Mouse (Mus musculus): Measurements from ENCODE around the gene Ifnz. TPM values are rescaled to one million over a fixed set of nuclear protein-coding genes. Genes with fewer than 3 reads are reported as not detected.
"Not testable (repeated sequence)": the region's sequence is repeated elsewhere in the genome, so short reads cannot be mapped to it uniquely, and the experiment has no call there.

The Ifnz gene
- total RNA-seq (2021), result under 1 TPM in 1 of 2 experiments, not detected in 1; 0.23 TPM

DNA sequence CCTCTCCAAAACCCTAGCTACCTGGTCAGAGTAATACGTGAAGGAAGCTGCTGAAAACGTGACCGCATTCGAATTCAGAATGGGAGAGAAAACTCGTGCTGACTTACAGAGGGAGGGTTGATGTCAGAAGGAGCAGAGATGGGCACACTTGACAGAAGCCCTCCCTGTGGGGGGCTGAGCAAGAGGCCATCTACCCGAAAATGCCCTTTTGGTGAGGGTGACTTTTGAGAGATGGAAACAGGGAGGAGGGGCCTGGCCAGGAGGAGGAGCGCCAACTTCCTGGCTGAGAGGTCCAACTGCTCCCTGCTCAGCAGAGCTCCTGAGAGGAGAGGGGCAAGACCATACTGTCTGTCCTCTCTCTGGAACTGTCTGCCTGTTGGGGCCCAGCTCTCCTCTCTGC is at the start of gene Ifnz:
Ifnz (plus strand) TSS at position 301 of the 400 bp plus-strand sequence.
- DNase-seq, result not testable (repeated sequence)

DNA sequence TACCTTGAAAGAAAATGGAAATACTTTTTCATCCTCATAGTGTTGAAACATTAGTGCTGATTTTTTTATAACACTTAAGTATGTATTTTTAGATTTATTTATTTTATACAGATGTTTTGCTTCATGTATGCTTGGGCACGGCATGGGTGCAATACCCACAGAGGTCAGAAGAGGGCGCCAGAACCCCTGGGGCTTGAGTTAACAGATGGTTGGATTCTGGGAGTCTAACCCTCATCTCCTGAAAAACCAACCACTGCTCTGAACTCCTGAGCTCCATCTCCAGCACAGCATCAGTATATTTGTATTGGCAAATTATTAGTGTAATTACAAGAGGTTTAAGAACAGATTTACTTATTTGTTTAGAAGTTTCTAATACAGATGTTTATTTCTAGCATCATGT is 43.5 kb upstream of the Ifnz start:
- peak; percentile 84 for DNase-seq

DNA sequence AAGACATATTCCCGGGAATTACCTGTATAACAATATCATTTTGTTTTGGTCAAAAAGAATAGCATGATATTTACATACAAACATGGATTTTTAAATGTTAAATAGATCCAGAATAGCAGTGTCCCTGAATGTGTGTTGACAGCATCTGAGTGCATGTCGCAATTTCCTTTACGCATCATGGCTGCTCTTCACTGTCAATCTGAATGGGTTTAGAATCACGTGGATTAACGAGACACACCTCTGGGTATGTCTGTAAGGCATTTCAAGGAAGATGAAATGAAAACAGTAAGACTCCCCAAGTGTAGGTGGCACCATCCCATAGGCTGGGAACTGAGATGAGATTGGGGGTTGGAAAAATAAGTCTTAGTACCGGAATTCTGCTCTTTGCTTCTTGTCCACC is 42.9 kb upstream of the Ifnz start:
- DNase-seq, result no peak

DNA sequence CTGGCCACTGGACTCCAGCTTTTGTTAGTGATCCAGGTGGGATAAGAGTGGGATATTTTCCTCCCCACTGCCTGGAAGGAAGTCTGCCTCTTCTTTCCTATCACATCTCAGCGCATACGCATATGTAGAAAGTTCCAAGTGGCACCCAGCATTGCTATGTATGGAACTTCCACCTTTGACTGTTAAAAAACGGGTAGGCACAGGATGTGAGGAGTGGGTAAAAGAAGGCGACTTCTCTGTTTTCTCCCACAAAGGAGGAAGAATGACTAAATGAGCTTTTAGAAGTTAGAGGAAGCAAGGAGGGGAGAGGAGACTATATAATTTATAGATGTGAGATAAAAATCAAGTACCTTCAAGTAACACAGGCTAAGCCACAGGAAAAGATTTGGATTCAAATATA is 40.5 kb upstream of the Ifnz start:
- no peak for DNase-seq

DNA sequence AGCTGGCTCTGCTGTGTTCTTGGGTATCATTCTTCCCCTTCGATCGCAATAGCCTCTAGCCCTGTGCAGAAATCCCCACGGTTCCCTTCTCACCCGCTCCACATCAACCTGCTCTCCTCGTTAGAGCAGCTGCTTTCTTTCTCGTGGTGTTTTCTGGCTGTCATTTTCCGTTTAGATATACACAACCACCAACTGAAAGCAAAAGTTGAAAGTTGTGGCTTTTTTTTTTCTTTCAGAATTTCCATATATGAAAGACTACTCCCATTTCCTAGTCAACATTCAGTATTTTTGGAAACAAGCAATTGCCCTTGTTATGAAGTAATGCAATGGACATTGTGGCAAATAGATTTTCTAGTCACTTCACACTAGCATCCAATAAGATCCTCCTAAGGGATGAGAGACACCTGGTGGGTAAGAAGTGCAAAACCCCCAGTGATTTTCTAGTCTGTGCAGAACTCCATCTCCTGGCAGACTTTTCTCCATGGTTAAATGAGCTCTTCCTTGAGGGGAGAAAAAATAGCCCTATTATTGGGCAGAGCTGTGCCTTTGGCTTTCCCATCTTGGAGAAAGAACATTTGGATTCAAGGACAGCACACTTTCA is 39.1 kb upstream of the Ifnz start:
- no peak for DNase-seq

DNA sequence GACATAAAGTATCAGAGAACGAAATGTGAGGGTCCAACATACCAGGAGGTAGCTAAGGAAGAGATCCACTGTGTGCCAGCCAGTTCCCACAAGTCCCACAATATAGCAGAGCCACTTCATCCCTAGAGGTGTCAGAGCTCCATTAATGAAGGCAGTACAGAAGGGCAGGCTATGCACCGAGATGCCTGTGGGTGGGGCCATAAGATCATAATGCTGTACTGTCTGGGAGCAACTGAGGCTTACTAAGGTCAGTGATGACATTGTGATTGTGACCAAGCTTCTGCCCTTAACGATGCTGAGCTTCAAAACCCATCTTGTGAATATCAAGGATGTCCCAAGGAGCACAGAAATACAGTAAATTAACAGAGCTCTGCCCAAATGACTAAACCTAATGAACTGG is 37.7 kb upstream of the Ifnz start:
- DNase-seq, result no peak

DNA sequence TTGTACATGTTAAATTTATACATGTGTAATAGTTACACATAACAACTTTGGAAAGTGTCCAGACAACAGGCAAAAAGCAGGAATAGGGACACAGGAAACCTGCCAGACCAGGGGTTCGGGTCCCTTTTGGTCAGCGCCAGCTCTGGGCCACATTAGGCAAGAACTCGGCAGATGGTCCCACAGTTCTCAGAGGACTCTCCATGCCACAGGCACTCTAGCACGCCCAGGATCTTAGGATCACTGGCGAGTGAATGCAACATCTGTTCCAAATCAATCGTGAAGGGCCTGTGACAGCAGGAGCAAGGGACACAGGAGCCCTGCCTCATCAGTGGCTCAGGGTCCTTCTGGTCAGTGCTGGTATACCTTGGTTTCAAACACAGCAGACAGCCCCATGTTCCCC is 32.0 kb upstream of the Ifnz start:
- DNase-seq, result no peak

DNA sequence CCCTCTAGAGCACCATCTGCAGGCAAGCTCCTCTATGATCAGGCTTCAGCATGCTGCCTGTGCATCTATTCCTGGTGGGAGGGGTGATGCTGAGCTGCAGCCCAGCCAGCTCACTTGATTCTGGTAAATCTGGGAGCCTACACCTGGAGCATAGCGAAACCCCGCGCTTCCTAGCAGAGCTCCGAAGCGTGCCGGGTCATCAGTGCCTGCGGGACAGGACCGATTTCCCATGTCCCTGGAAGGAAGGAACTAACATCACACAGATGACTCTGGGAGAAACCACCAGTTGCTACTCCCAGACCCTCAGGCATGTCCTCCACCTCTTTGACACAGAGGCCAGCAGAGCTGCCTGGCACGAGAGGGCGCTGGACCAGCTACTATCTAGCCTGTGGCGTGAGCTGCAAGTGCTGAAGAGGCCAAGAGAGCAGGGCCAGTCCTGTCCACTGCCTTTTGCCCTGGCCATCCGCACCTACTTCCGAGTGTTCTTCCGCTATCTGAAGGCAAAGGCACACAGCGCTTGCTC is 27.1 kb upstream of the Ifnz start, which contains the start of gene Gm13271:
Gm13271 (plus strand) TSS at position 51 of the 523 bp plus-strand sequence.
- peak; percentile 75 for DNase-seq

DNA sequence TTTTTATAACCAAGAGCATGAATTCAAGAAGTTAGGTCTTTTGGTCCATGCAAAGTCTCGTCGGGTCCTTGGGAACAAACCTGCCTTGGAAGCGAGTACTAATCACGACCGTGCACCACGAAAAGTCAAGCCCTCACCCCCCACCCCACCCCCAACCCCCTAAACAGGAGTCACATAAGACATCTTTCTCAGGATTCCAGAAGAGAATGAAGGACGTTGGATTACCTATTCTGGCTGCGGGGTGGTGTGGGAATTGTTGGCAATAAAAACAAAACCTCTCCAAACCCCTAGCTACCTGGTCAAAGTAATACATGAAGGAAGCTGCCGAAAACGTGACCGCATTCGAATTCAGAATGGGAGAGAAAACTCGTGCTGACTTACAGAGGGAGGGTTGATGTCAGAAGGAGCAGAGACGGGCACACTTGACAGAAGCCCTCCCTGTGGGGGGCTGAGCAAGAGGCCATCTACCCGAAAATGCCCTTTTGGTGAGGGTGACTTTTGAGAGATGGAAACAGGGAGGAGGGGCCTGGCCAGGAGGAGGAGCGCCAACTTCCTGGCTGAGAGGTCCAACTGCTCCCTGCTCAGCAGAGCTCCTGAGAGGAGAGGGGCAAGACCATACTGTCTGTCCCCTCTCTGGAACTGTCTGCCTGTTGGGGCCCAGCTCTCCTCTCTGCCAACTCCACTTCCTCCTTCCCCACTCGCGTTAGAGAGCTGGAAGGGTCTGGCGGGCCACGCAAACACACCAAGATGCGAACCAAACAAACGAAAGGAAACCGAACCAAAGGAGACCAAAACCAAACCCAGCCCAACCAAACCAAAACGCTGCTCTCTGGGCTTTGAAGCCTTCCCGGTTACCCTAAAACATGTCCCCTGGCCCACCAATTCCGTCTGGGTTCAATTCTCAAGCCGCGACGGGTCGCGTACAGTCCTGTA is 25.1 kb upstream of the Ifnz start:
- DNase-seq, result peak; percentile 21

DNA sequence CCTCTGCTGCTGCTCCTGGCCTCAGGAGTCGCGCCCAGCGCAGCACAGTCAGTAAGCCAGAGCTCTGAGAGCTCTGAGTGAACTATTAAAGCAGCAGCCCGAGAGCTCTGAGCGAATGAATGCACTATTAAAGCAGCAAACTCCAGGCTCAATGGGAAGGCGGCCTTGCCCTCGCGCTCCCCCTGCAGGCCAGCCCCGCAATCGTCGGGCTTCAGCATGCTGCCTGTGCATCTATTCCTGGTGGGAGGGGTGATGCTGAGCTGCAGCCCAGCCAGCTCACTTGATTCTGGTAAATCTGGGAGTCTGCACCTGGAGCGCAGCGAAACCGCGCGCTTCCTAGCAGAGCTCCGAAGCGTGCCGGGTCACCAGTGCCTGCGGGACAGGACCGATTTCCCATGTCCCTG is 24.3 kb upstream of the Ifnz start:
- DNase-seq, result peak; percentile 91

DNA sequence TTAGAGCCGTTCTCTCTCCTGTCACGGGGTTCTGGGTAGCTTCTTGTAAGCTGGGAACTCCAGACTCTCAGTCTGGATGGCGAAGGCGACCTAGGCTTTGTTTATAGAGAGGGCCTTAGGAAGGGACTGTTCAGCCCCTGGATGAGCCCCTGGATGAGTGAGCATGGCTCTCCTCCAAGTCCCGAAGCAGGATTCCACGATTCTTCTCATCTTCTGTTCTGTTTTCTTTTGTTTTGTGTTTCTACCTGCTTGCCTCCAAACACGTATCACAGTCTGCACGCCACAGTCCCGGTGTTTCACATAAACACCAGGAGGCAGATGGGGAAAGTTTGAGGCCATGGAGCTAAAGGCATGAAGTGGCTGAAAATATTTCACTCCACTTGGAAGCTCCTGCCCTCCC is 23.2 kb upstream of the Ifnz start:
- DNase-seq, result not testable (repeated sequence)

DNA sequence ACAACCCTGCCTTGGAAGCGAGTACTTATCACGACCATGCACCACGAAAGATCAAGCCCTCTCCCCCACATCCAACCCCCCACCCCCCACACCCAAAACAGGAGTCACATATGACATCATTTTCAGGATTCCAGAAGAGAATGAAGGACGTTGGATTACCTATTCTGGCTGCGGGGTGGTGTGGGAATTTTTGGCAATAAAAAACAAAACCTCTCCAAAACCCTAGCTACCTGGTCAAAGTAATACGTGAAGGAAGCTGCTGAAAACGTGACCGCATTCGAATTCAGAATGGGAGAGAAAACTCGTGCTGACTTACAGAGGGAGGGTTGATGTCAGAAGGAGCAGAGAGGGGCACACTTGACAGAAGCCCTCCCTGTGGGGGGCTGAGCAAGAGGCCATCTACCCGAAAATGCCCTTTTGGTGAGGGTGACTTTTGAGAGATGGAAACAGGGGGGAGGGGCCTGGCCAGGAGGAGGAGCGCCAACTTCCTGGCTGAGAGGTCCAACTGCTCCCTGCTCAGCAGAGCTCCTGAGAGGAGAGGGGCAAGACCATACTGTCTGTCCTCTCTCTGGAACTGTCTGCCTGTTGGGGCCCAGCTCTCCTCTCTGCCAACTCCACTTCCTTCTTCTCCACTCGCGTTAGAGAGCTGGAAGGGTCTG is 22.2 kb upstream of the Ifnz start, which contains the start of gene Gm13283:
Gm13283 (plus strand) TSS at position 510 of the 659 bp plus-strand sequence.
- peak; percentile 45 for DNase-seq

DNA sequence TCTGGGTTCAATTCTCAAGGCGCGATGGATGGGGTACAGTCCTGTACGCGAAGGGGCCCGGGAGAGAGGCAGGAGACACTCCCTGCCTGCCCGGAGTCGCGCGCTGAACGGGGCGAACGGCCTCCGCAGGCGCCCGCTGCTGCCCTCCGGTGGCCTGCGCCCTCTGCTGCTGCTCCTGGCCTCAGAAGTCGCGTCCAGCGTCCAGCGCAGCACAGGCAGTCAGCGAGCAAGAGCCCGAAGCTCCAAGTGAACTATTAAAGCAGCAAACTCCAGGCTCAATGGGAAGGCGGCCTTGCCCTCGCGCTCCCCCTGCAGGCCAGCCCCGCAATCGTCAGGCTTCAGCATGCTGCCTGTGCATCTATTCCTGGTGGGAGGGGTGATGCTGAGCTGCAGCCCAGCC is 21.5 kb upstream of the Ifnz start:
- DNase-seq, result peak; percentile 80

DNA sequence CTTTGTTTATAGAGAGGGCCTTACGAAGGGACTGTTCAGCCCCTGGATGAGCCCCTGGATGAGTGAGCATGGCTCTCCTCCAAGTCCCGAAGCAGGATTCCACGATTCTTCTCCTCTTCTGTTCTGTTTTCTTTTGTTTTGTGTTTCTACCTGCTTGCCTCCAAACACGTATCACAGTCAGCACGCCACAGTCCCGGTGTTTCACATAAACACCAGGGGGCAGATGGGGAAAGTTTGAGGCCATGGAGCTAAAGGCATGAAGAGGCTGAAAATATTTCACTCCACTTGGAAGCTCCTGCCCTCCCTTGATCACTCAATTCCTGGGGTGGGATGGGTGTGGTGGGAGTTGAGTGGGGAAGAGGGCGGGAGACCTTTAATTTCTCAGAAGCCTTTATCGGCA is 20.2 kb upstream of the Ifnz start:
- peak; percentile 79 for DNase-seq

DNA sequence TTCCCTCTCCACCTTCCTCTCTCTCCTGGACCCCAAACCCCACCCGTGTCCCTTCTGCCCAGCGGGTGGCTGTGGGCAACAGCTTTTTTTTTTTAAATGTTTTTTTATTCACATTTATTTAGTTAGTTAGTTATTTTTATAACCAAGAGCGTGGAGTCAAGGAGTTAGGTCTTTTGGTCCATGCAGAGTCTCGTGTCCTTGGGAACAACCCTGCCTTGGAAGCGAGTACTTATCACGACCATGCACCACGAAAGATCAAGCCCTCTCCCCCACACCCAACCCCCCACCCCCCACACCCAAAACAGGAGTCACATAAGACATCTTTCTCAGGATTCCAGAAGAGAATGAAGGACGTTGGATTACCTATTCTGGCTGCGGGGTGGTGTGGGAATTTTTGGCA is 19.6 kb upstream of the Ifnz start:
- DNase-seq, result peak; percentile 21

DNA sequence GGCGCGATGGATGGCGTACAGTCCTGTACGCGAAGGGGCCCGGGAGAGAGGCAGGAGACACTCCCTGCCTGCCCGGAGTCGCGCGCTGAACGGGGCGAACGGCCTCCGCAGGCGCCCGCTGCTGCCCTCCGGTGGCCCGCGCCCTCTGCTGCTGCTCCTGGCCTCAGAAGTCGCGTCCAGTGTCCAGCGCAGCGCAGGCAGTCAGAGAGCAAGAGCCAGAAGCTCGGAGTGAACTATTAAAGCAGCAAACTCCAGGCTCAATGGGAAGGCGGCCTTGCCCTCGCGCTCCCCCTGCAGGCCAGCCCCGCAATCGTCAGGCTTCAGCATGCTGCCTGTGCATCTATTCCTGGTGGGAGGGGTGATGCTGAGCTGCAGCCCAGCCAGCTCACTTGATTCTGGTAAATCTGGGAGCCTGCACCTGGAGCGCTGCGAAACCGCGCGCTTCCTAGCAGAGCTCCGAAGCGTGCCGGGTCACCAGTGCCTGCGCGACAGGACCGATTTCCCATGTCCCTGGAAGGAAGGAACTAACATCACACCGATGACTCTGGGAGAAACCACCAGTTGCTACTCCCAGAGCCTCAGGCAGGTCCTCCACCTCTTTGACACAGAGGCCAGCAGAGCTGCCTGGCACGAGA is 18.4 kb upstream of the Ifnz start:
- peak; percentile 64 for DNase-seq

DNA sequence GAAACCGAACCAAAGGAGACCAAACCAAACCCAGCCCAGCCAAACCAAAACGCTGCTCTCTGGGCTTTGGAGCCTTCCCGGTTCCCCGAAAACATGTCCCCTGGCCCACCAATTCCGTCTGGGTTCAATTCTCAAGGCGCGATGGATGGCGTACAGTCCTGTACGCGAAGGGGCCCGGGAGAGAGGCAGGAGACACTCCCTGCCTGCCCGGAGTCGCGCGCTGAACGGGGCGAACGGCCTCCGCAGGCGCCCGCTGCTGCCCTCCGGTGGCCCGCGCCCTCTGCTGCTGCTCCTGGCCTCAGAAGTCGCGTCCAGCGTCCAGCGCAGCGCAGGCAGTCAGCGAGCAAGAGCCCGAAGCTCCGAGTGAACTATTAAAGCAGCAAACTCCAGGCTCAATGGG is 8.4 kb upstream of the Ifnz start, which contains the start of gene Gm13290:
Gm13290 (plus strand) TSS at position 301 of the 400 bp plus-strand sequence.
- not testable (repeated sequence) for DNase-seq

DNA sequence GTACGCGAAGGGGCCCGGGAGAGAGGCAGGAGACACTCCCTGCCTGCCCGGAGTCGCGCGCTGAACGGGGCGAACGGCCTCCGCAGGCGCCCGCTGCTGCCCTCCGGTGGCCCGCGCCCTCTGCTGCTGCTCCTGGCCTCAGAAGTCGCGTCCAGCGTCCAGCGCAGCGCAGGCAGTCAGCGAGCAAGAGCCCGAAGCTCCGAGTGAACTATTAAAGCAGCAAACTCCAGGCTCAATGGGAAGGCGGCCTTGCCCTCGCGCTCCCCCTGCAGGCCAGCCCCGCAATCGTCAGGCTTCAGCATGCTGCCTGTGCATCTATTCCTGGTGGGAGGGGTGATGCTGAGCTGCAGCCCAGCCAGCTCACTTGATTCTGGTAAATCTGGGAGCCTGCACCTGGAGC is 5.3 kb upstream of the Ifnz start, which contains the start of gene Gm13289:
Gm13289 (plus strand) TSS at position 301 of the 400 bp plus-strand sequence.
- DNase-seq, result not testable (repeated sequence)

DNA sequence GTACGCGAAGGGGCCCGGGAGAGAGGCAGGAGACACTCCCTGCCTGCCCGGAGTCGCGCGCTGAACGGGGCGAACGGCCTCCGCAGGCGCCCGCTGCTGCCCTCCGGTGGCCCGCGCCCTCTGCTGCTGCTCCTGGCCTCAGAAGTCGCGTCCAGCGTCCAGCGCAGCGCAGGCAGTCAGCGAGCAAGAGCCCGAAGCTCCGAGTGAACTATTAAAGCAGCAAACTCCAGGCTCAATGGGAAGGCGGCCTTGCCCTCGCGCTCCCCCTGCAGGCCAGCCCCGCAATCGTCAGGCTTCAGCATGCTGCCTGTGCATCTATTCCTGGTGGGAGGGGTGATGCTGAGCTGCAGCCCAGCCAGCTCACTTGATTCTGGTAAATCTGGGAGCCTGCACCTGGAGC is 2.4 kb upstream of the Ifnz start, which contains the start of gene Gm13272:
Gm13272 (plus strand) TSS at position 301 of the 400 bp plus-strand sequence.
- not testable (repeated sequence) for DNase-seq

DNA sequence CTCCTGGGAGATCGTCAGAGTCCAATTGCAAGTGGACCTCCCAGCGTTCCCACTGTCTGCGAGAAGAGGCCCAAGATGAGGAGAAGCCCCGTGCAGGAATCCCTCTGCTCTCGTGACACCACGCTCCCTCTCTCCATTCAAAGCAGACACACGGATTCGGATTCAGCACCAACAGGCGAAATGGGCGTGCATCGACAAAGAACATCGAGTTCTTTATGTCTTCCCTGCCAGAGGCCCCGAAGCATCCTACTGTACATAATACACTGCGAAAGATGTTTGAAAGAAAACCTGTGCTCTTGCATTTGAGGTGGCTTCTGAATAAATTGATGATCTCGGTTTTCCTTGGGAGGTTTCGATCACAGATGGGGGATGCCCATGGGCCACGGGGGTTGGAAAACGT is 1.6 kb upstream of the Ifnz start:
- DNase-seq, result not testable (repeated sequence)

DNA sequence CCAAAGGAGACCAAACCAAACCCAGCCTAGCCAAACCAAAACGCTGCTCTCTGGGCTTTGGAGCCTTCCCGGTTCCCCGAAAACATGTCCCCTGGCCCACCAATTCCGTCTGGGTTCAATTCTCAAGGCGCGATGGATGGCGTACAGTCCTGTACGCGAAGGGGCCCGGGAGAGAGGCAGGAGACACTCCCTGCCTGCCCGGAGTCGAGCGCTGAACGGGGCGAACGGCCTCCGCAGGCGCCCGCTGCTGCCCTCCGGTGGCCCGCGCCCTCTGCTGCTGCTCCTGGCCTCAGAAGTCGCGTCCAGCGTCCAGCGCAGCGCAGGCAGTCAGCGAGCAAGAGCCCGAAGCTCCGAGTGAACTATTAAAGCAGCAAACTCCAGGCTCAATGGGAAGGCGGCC is 404 bp downstream of the Ifnz start:
- peak; percentile 33 for DNase-seq

DNA sequence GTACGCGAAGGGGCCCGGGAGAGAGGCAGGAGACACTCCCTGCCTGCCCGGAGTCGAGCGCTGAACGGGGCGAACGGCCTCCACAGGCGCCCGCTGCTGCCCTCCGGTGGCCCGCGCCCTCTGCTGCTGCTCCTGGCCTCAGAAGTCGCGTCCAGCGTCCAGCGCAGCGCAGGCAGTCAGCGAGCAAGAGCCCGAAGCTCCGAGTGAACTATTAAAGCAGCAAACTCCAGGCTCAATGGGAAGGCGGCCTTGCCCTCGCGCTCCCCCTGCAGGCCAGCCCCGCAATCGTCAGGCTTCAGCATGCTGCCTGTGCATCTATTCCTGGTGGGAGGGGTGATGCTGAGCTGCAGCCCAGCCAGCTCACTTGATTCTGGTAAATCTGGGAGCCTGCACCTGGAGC is 3.5 kb downstream of the Ifnz start, which contains the start of gene Gm13276:
Gm13276 (plus strand) TSS at position 301 of the 400 bp plus-strand sequence.
- DNase-seq, result not testable (repeated sequence)
